Mouse (Mus musculus) left cerebral cortex, adult 6 months (tissue): ENCODE measurements around the gene Tfeb. TPM values are rescaled to one million over a fixed set of nuclear protein-coding genes. Genes with fewer than 3 reads are reported as not detected.

Experiments used
- long read RNA-seq, 2 experiments: library from polyadenylated mRNA; unstranded; transcript quantifications; one replicate each; pipeline ENCODE4 v2.0.0; 2019 to 2020
- polyA plus RNA-seq: library from polyadenylated mRNA; unstranded; fragments of <200 nt; fragmentation: Nextera tagmentation; gene quantifications from 2 replicates; pipeline ENCODE4 v1.2.3, GENCODE M21; 2021

The Tfeb gene
- polyA plus RNA-seq, result 3.6 and 6.4 TPM in 2 replicates
- long read RNA-seq, experiment 1, transcript Tfeb-202 (9 exons, 2,342 nt), result major isoform, 20 of 23 reads
- long read RNA-seq, experiment 1, partial matches to known transcripts, result 1 of 23 reads
- long read RNA-seq, experiment 1, other reads (novel, unspliced or antisense), result 1 of 23 reads
- long read RNA-seq, experiment 2, partial matches to known transcripts, result 2 of 5 reads
- long read RNA-seq, experiment 2, other reads (novel, unspliced or antisense), result 0 of 5 reads

GRCm38 (mm10) chr17:47736856-47737255, at the start of gene Tfeb:
TSS of gene Tfeb (plus strand) at chr17:47737030.

DNA sequence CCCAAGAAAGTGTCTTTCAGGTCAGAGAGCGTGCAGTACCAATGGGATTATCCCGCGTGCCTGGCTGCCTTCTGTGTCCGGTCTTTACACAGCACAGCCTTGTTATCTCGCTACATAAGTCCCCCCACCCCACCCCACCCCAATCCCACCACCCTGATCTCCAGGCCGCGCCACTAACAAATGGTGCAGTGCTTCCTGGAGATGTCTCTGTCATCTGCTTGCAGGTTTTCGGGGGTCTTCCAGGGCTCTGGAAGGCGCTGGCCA, 48.6 kb upstream of the Tfeb start, which contains the start of gene Tomm6:
Tomm6 (minus strand) TSS at position 43 of the 264 bp plus-strand sequence.

DNA sequence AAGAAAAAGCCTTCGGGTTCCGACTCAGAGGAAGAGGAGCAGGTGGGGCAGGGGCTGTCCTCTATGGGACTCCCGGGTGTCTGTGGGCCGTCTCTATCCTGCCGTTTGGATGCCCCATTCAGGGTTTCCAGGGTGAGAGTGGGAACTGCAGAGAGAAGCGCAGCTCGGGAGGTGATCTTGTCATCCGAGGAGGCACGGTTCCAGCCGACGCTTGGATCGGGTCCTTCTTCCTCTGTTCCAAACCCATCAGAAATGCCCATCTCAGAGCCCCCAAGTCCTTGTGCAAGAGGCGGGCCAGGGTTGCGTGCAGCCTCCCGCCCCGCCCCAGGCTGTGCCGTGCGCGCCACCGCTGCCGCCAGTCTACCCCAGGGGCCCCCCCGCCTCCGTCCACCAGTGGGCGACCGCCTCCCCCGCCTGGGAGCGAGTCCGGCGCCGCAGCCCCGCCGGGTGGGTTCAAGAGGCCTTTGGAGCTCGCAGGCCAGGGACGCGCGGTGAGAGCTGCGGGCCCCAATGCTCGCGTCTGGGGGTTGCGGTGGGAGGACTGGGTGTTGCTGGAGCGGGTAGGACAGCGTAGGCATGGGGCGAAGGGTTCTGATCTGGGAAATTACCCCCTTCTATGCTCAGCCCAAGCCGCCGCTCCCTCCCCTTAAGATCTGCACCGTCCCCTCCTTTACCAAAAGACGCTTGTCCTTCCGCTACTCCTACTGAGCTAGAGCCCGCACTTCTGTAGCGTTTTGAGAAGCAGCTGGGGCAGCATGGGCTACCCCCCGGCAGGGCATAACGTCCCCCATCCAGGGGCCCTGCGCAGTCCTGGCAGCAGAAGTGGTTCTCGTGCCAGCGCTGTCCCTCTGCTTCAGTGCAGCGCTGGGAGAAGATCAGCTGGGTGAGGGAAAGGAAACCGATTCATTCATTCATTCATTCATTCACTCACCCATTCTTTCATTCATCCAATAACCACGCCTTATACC, 47.9 kb upstream of the Tfeb start, which contains the start of gene Frs3:
Frs3 (plus strand) TSS at position 423 of the 968 bp plus-strand sequence.

GRCm38 (mm10) chr17:47694442-47694502, 42.6 kb upstream of the Tfeb start, which contains the start of gene Gm21981:
TSS of gene Gm21981 (minus strand) at chr17:47694455.

GRCm38 (mm10) chr17:47694503-47695336, 42.1 kb upstream of the Tfeb start, which contains the start of gene Prickle4:
TSS of gene Prickle4 (minus strand) at chr17:47694736.

DNA sequence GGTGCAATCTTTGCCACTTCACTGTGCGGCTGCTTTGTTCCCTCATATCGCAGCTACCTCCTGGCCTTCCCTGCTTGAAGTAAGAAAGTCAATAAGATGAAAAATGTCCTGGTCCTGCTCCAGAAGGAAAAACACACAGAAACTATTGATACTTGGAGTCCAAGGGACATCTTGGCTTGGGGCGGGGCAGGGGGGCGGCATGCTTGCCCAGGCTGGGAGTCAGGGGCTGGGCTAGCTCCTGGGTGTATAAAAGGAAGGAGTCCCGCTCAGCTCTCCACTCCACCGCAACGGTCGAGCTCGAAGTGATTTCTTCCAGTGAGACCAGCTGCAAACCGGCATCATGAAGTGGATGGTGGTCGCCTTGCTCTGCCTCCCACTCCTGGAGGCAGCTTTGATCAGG, 10.3 kb upstream of the Tfeb start, which contains the start of gene Pgc:
Pgc (plus strand) TSS at position 277 of the 400 bp plus-strand sequence.

GRCm38 (mm10) chr17:47834482-47834767, 97.6 kb downstream of the Tfeb start, which contains the start of gene Mdfi:
TSS of gene Mdfi (minus strand) at chr17:47834691.

Other genes with a start within 250 kb of the Tfeb start
- gene Taf8, start 234.7 kb upstream of the Tfeb start, polyA plus RNA-seq, result 5.9 and 7.7 TPM in 2 replicates
- 24.1 and 36.0 TPM in 2 replicates for gene Ccnd3, start 232.0 kb upstream of the Tfeb start, polyA plus RNA-seq
- gene Bysl, start 125.5 kb upstream of the Tfeb start, polyA plus RNA-seq, result 13.9 and 14.6 TPM in 2 replicates
- gene Med20, start 125.4 kb upstream of the Tfeb start, polyA plus RNA-seq, result 17.6 and 21.6 TPM in 2 replicates
- 4.1 and 6.6 TPM in 2 replicates for gene Gm20517, start 125.4 kb upstream of the Tfeb start, polyA plus RNA-seq
- gene Usp49, start 106.3 kb upstream of the Tfeb start, polyA plus RNA-seq, result 1.8 and 4.4 TPM in 2 replicates
- gene Tomm6, start 48.6 kb upstream of the Tfeb start, polyA plus RNA-seq, result 307 and 361 TPM in 2 replicates
- gene Frs3, start 48.0 kb upstream of the Tfeb start, polyA plus RNA-seq, result 10.7 and 17.9 TPM in 2 replicates
- 0.98 and 1.1 TPM in 2 replicates for gene Gm21981, start 42.6 kb upstream of the Tfeb start, polyA plus RNA-seq
- gene Prickle4, start 42.3 kb upstream of the Tfeb start, polyA plus RNA-seq, result 0.29 and 0.55 TPM in 2 replicates
- not detected in 2 replicates for gene Pgc, start 10.2 kb upstream of the Tfeb start, polyA plus RNA-seq
- 0.09 TPM in 1 of 2 replicates, not detected in the other for gene Mdfi, start 97.7 kb downstream of the Tfeb start, polyA plus RNA-seq
- gene Foxp4, start 187.6 kb downstream of the Tfeb start, polyA plus RNA-seq, result 16.7 and 62.5 TPM in 2 replicates